Mouse (Mus musculus) kidney, adult 8-10 months (tissue): ENCODE results near the gene Cln5.

ENCODE experiments used
- DNase-seq, 2 experiments: peaks; one replicate each; pipeline ENCODE4 v3.0.0; 2022

Gene Cln5

GRCm38 (mm10) chr14:103112606-103113363 is 42.8 kb downstream of the Cln5 start:
- DNase-seq: peak; percentile 41 to 67

GRCm38 (mm10) chr14:103114994-103115670 is 45.1 kb downstream of the Cln5 start:
- no peak for DNase-seq

- DNase-seq: no peak
Measured at GRCm38 (mm10) chr14:103125756-103126155, 55.7 kb downstream of the Cln5 start.
